In genomic region chr4:127419062-127419785, GRCm38 (mm10) we compare ENCODE assay signal across 9 mouse cellular contexts.
DNase-seq lines count a peak whose midpoint lies in the region; ATAC-seq lines count a peak whose summit lies in the region.
"Had no signal": no experiment of that assay in that cellular context is flagged by ENCODE, and none has a peak within 500 bp of the region (broad histone marks: within the 10 kb centered on the region; RNA-seq: fewer than 3 reads in every experiment).

No protein-coding gene starts in this region.

- peak; percentile 69 for ATAC-seq in embryonic facial prominence, embryonic 15.5 days (ENCODE audit: insufficient number of reproducible peaks, low FRiP score, low TSS enrichment, low read depth)
- ATAC-seq in intestine, embryonic 14.5 days (replicated peaks; ENCODE audit: low FRiP score, low TSS enrichment, low read depth) = peak; percentile 53

- no peak overlapping the region for H3K9ac ChIP-seq in embryonic facial prominence, embryonic 15.5 days
- no peak overlapping the region for H3K9ac ChIP-seq in intestine, embryonic 14.5 days (ENCODE audit: low read length)

- H3K27me3 ChIP-seq in embryonic facial prominence, embryonic 15.5 days = no peaks in the 10 kb centered on the region
- H3K27me3 ChIP-seq in intestine, embryonic 14.5 days (replicated peaks; ENCODE audit: control insufficient read depth, insufficient read depth, low read length) = no peaks in the 10 kb centered on the region

- H3K36me3 ChIP-seq in embryonic facial prominence, embryonic 15.5 days = no peaks in the 10 kb centered on the region
- H3K36me3 ChIP-seq in intestine, embryonic 14.5 days (ENCODE audit: control insufficient read depth, insufficient read depth, low read length) = no peaks in the 10 kb centered on the region

- H3K4me1 ChIP-seq in embryonic facial prominence, embryonic 15.5 days = peaks cover 24% of the 10 kb centered on the region
- peaks cover 35% of the 10 kb centered on the region; the same call in 1 of the 2 replicates for H3K4me1 ChIP-seq in intestine, embryonic 14.5 days (replicated peaks; ENCODE audit: control insufficient read depth, insufficient read depth, low read length)

- H3K4me2 ChIP-seq in embryonic facial prominence, embryonic 15.5 days (replicated peaks) = no peak overlapping the region
- H3K4me2 ChIP-seq in intestine, embryonic 14.5 days (ENCODE audit: low read length) = peak overlapping the region; percentile 33; the same call in 1 of the 2 replicates

- no peak overlapping the region for H3K4me3 ChIP-seq in embryonic facial prominence, embryonic 15.5 days (replicated peaks)
- H3K4me3 ChIP-seq in intestine, embryonic 14.5 days (ENCODE audit: low read depth, low read length) = no peak overlapping the region
- H3K4me3 ChIP-seq: erythroblast, embryonic 14.5 days had no signal

- WGBS in embryonic facial prominence, embryonic 15.5 days = 30% methylated on average over 22 of the region's 22 CpGs
- WGBS in intestine, embryonic 14.5 days = 9% methylated on average over 22 of the region's 22 CpGs

- no peaks in the 10 kb centered on the region for H3K9me3 ChIP-seq in embryonic facial prominence, embryonic 15.5 days (replicated peaks)
- H3K9me3 ChIP-seq in intestine, embryonic 14.5 days (ENCODE audit: control insufficient read depth, low read length) = no peaks in the 10 kb centered on the region

- H3K27ac ChIP-seq in embryonic facial prominence, embryonic 15.5 days (replicated peaks) = no peak overlapping the region
- peak overlapping the region; percentile 61; the same call in 1 of the 2 replicates for H3K27ac ChIP-seq in intestine, embryonic 14.5 days (ENCODE audit: low read depth)

- peak; percentile 13 for DNase-seq in gastrocnemius, postnatal 10 days
- no peak for DNase-seq in gastrocnemius, adult 18-20 months (ENCODE audit: low spot score)
- DNase-seq in adrenal gland, adult 18-20 months (ENCODE audit: low spot score in 2 of 2) = peak; percentile 30 to 37
- DNase-seq in intestine, embryonic 14.5 days (ENCODE audit: low spot score) = peak; percentile 72
- DNase-seq in neural tube, embryonic 10.5 days (ENCODE audit: extremely low spot score, low spot score) = peak; percentile 64
- no peak for DNase-seq in left cerebral cortex, adult 11 months (ENCODE audit: low spot score)
- no peak for DNase-seq in urinary bladder, adult 18-20 months (ENCODE audit: low spot score in 2 of 2)

Comparison
In these comparisons a context has a peak if more than half of its experiments do, and no peak if none do; other contexts are left out.
1. DNase-seq: peak in gastrocnemius, postnatal 10 days (single experiment), adrenal gland, adult 18-20 months (2 of 2), intestine, embryonic 14.5 days (single experiment) and neural tube, embryonic 10.5 days (single experiment); none in gastrocnemius, adult 18-20 months (single experiment), left cerebral cortex, adult 11 months (single experiment) and urinary bladder, adult 18-20 months (0 of 2).